Mouse (Mus musculus): ENCODE measurements around the gene Chil1. TPM values are rescaled to one million over a fixed set of nuclear protein-coding genes. Genes with fewer than 3 reads are reported as not detected.

Chil1 gene
- polyA plus RNA-seq, 1 experiment from 2014 or later: 0.77 TPM

DNA sequence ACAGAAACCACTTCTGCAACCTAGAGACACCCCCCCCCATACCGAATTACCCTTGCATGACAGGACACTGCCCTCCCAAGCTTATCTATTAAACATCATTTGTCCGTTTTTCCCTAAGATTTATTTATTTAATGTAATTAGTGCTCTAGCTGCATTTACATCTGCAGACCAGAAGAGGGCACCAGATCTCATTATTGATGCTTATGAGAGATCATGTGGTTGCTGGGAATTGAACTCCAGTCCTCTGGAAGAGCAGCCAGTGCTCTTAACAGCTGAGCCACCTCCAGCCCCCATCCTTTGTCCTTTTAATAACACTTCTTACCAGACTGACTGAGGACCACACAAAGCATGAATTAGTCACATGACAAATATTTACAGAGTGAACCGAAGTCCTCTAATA lies 27.3 kb upstream of the Chil1 start:
- no peaks in the 10 kb centered on the region for H3K36me3 ChIP-seq
- H3K4me1 ChIP-seq (replicated peaks): peaks cover 11% of the 10 kb centered on the region; the same call in 1 of the 2 replicates
- no peaks in the 10 kb centered on the region for H3K9me3 ChIP-seq (replicated peaks)
- ATAC-seq (replicated peaks; ENCODE audit: insufficient number of reproducible peaks, insufficient read depth, low FRiP score, low read depth): no peak
- H3K9ac ChIP-seq: no peak overlapping the region
- no peak overlapping the region for H3K4me2 ChIP-seq
- no peak overlapping the region for H3K4me3 ChIP-seq
- no peak overlapping the region for H3K27ac ChIP-seq
- WGBS: 59% methylated on average over 3 of the region's 3 CpGs
- H3K27me3 ChIP-seq: no peaks in the 10 kb centered on the region

GRCm38 (mm10) chr1:134160404-134160803 lies 21.6 kb upstream of the Chil1 start:
- H3K9me3 ChIP-seq (replicated peaks): no peaks in the 10 kb centered on the region
- 84% methylated on average over 3 of the region's 3 CpGs for WGBS
- H3K27me3 ChIP-seq: 0 out of 2 replicates have a peak, but pooled peaks cover 2% of the 10 kb centered on the region
- H3K4me3 ChIP-seq: no peak overlapping the region
- no peaks in the 10 kb centered on the region for H3K36me3 ChIP-seq
- no peak overlapping the region for H3K4me2 ChIP-seq
- no peak overlapping the region for H3K27ac ChIP-seq
- no peak overlapping the region for H3K9ac ChIP-seq
- ATAC-seq (replicated peaks; ENCODE audit: insufficient number of reproducible peaks, insufficient read depth, low FRiP score, low read depth): no peak
- no peaks in the 10 kb centered on the region for H3K4me1 ChIP-seq (replicated peaks)

GRCm38 (mm10) chr1:134161399-134161798 lies 20.6 kb upstream of the Chil1 start:
- no peak for ATAC-seq (replicated peaks; ENCODE audit: insufficient number of reproducible peaks, insufficient read depth, low FRiP score, low read depth)
- Histone ChIP-seq H3K9ac (no peak overlapping the region), H3K4me2 (no peak overlapping the region), H3K27ac (no peak overlapping the region), H3K36me3 (no peaks in the 10 kb centered on the region), H3K4me3 (no peak overlapping the region), H3K9me3 (replicated peaks) (no peaks in the 10 kb centered on the region), H3K27me3 (0 out of 2 replicates have a peak, but pooled peaks cover 2% of the 10 kb centered on the region), H3K4me1 (replicated peaks) (no peaks in the 10 kb centered on the region)
- WGBS: 73% methylated on average over 6 of the region's 6 CpGs

- Histone ChIP-seq H3K36me3 (no peaks in the 10 kb centered on the region), H3K9ac (no peak overlapping the region), H3K27ac (no peak overlapping the region), H3K4me3 (no peak overlapping the region), H3K4me1 (replicated peaks) (0 out of 2 replicates have a peak, but pooled peaks cover 4% of the 10 kb centered on the region), H3K4me2 (no peak overlapping the region), H3K9me3 (replicated peaks) (no peaks in the 10 kb centered on the region), H3K27me3 (0 out of 2 replicates have a peak, but pooled peaks cover 2% of the 10 kb centered on the region)
- WGBS: 81% methylated on average over 6 of the region's 6 CpGs
- ATAC-seq (replicated peaks; ENCODE audit: insufficient number of reproducible peaks, insufficient read depth, low FRiP score, low read depth): no peak
Measured at GRCm38 (mm10) chr1:134162510-134163225, 19.3 kb upstream of the Chil1 start.

- no peaks in the 10 kb centered on the region for H3K9me3 ChIP-seq (replicated peaks)
- H3K27me3 ChIP-seq: 0 out of 2 replicates have a peak, but pooled peaks cover 2% of the 10 kb centered on the region
- H3K4me2 ChIP-seq: no peak overlapping the region
- no peaks in the 10 kb centered on the region for H3K36me3 ChIP-seq
- 0 out of 2 replicates have a peak, but pooled peaks cover 9% of the 10 kb centered on the region for H3K4me1 ChIP-seq (replicated peaks)
- H3K9ac ChIP-seq: no peak overlapping the region
- 91% methylated on average over 7 of the region's 7 CpGs for WGBS
- no peak overlapping the region for H3K27ac ChIP-seq
- no peak for ATAC-seq (replicated peaks; ENCODE audit: insufficient number of reproducible peaks, insufficient read depth, low FRiP score, low read depth)
- no peak overlapping the region for H3K4me3 ChIP-seq
Measured at GRCm38 (mm10) chr1:134163476-134163875, 18.5 kb upstream of the Chil1 start.

DNA sequence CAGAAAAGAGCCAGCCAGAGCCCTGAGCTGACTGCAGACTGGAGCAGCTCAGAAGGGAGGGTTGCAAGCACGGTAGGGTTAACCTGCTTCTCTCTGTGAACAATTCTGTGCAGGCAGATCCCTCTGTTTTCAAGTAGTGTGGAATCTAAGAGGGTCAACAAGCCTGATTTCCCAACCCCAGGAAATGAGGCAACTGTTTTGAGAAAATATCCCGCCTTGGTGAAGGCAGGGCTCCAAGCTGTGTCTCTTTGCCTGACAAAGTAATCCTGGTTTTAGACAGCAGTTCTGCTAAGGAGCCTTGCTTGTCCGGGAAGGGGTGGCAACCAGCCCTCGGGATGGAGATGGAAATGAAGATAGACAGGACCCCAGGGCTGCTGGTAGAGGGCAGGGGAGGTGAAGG lies 17.5 kb upstream of the Chil1 start:
- Histone ChIP-seq H3K4me2 (no peak overlapping the region), H3K27ac (no peak overlapping the region), H3K9ac (no peak overlapping the region), H3K4me1 (replicated peaks) (0 out of 2 replicates have a peak, but pooled peaks cover 9% of the 10 kb centered on the region), H3K27me3 (0 out of 2 replicates have a peak, but pooled peaks cover 2% of the 10 kb centered on the region), H3K4me3 (no peak overlapping the region), H3K36me3 (no peaks in the 10 kb centered on the region), H3K9me3 (replicated peaks) (no peaks in the 10 kb centered on the region)
- no peak for ATAC-seq (replicated peaks; ENCODE audit: insufficient number of reproducible peaks, insufficient read depth, low FRiP score, low read depth)
- 43% methylated on average over 4 of the region's 4 CpGs for WGBS

- no peak overlapping the region for H3K9ac ChIP-seq
- ATAC-seq (replicated peaks; ENCODE audit: insufficient number of reproducible peaks, insufficient read depth, low FRiP score, low read depth): no peak
- H3K9me3 ChIP-seq (replicated peaks): no peaks in the 10 kb centered on the region
- no peak overlapping the region for H3K27ac ChIP-seq
- H3K4me3 ChIP-seq: no peak overlapping the region
- H3K4me1 ChIP-seq (replicated peaks): 0 out of 2 replicates have a peak, but pooled peaks cover 9% of the 10 kb centered on the region
- H3K27me3 ChIP-seq: no peaks in the 10 kb centered on the region
- H3K4me2 ChIP-seq: no peak overlapping the region
- 89% methylated on average over 3 of the region's 3 CpGs for WGBS
- no peaks in the 10 kb centered on the region for H3K36me3 ChIP-seq
Measured at GRCm38 (mm10) chr1:134166547-134166946, 15.4 kb upstream of the Chil1 start.

- no peak for ATAC-seq (replicated peaks; ENCODE audit: insufficient number of reproducible peaks, insufficient read depth, low FRiP score, low read depth)
- Histone ChIP-seq H3K27ac (no peak overlapping the region), H3K9ac (no peak overlapping the region), H3K4me2 (no peak overlapping the region), H3K9me3 (replicated peaks) (no peaks in the 10 kb centered on the region), H3K36me3 (no peaks in the 10 kb centered on the region), H3K4me1 (replicated peaks) (0 out of 2 replicates have a peak, but pooled peaks cover 9% of the 10 kb centered on the region), H3K27me3 (no peaks in the 10 kb centered on the region), H3K4me3 (no peak overlapping the region)
- WGBS: 44% methylated on average over 14 of the region's 14 CpGs
Measured at GRCm38 (mm10) chr1:134167416-134168305, 14.3 kb upstream of the Chil1 start.

- Histone ChIP-seq H3K36me3 (no peaks in the 10 kb centered on the region), H3K9ac (no peak overlapping the region), H3K9me3 (replicated peaks) (no peaks in the 10 kb centered on the region), H3K4me1 (replicated peaks) (0 out of 2 replicates have a peak, but pooled peaks cover 9% of the 10 kb centered on the region), H3K4me3 (no peak overlapping the region), H3K4me2 (no peak overlapping the region), H3K27me3 (no peaks in the 10 kb centered on the region), H3K27ac (no peak overlapping the region)
- 54% methylated on average over 3 of the region's 3 CpGs for WGBS
- ATAC-seq (replicated peaks; ENCODE audit: insufficient number of reproducible peaks, insufficient read depth, low FRiP score, low read depth): no peak; the same call in 1 of the 2 replicates
Measured at GRCm38 (mm10) chr1:134168567-134168966, 13.4 kb upstream of the Chil1 start.

- H3K9me3 ChIP-seq (replicated peaks): no peaks in the 10 kb centered on the region
- 0 out of 2 replicates have a peak, but pooled peaks cover 9% of the 10 kb centered on the region for H3K4me1 ChIP-seq (replicated peaks)
- 90% methylated on average over 8 of the region's 8 CpGs for WGBS
- H3K36me3 ChIP-seq: no peaks in the 10 kb centered on the region
- H3K4me3 ChIP-seq: no peak overlapping the region
- H3K27me3 ChIP-seq: no peaks in the 10 kb centered on the region
- ATAC-seq (replicated peaks; ENCODE audit: insufficient number of reproducible peaks, insufficient read depth, low FRiP score, low read depth): no peak
- no peak overlapping the region for H3K9ac ChIP-seq
- H3K27ac ChIP-seq: no peak overlapping the region
- no peak overlapping the region for H3K4me2 ChIP-seq
Measured at GRCm38 (mm10) chr1:134168985-134169697, 12.8 kb upstream of the Chil1 start.

DNA sequence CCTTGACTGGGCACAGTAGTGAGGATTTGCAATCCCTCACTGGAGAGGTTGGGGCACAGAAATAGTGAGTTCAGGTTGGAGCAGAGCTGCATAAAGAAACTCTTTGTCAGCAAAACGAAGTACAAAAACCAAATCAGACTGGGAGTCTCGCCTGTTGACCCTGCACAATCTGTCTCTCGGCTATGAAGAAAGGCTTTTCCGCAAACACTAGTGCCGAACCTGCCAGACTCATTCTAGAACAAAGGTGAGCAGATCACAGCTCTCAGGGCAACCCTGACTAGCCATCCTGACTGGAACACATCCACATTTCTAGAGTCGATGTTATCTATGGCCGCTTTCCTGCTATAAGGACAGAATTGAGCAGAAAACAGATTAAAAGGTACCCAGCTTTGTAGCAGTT lies 8.9 kb upstream of the Chil1 start:
- Histone ChIP-seq H3K4me1 (replicated peaks) (0 out of 2 replicates have a peak, but pooled peaks cover 1% of the 10 kb centered on the region), H3K9ac (no peak overlapping the region), H3K27ac (no peak overlapping the region), H3K27me3 (no peaks in the 10 kb centered on the region), H3K4me2 (no peak overlapping the region), H3K4me3 (no peak overlapping the region), H3K36me3 (no peaks in the 10 kb centered on the region), H3K9me3 (replicated peaks) (no peaks in the 10 kb centered on the region)
- ATAC-seq (replicated peaks; ENCODE audit: insufficient number of reproducible peaks, insufficient read depth, low FRiP score, low read depth): no peak
- 67% methylated on average over 7 of the region's 7 CpGs for WGBS

All from heart, embryonic 15.5 days (tissue).